Mouse (Mus musculus) R1 (cell line): ENCODE measurements around the gene Sfxn5.

Experiments
- DNase-seq: peaks from one replicate; pipeline ENCODE4 v3.0.0-alpha.2; 2018; ENCODE audit warnings: low read depth, low spot score

Sfxn5 gene

GRCm38 (mm10) chr6:85364439-85364838 is 31.2 kb upstream of the Sfxn5 start:
- DNase-seq, result no peak

DNA sequence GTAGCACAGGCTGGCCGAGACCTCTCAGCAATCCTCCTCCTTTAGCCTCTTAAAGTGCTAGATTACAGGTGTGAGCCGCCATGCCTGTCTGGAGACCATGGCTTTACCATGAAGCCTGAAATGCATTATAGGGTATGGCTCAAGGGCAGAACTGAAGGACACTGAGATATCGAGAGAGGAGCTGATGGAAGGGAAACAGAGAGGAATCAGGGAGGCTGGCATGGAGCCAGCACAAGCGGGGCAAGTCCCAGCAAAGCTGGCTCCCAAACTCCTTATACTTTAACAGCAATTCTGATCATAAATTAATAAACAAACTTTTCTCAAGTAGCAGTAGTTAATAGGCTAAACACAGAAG is 30.7 kb upstream of the Sfxn5 start:
- DNase-seq, result no peak

DNA sequence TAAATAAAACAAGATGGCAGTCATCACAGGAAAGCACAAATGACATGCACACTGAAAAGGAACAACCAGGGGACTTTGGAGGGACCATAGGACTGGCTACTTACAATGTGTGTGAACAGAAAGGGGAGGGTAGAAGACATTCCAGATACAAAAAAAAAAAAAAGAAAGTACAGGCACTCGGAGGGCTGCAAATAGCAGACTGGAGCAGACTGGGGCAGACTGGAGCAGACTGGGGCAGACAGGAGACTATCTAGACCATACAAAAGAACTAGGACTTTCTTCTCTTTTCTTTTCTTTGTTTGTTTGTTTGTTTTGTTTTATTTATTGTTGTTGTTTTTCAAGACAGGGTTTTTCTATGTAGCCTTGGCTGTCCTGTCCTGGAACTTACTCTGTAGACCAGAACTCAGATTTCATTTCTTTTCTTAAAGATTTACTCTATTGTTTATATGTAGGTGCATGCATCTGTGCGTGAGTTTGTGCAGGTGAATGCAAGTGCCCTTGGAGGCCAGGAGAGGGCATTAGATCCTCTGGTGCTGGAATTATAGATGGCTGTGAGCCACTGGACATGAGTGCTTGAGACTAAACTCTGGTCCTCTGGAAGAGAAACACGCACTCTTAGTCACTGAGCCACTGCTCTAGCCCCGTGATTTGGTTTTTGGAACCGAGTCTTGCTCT is 30.1 kb upstream of the Sfxn5 start:
- DNase-seq, result peak; percentile 54

- DNase-seq, result no peak
These were observed 29.4 kb upstream of the Sfxn5 start for GRCm38 (mm10) chr6:85362610-85363009.

GRCm38 (mm10) chr6:85360311-85360710 is 27.1 kb upstream of the Sfxn5 start:
- no peak for DNase-seq

- no peak for DNase-seq
These were observed 25.7 kb upstream of the Sfxn5 start for GRCm38 (mm10) chr6:85358877-85359276.

- DNase-seq, result no peak
These were observed 23.7 kb upstream of the Sfxn5 start for GRCm38 (mm10) chr6:85356682-85357465.

GRCm38 (mm10) chr6:85355753-85356152 is 22.5 kb upstream of the Sfxn5 start:
- no peak for DNase-seq

GRCm38 (mm10) chr6:85354709-85355108 is 21.5 kb upstream of the Sfxn5 start:
- no peak for DNase-seq

- peak; percentile 66 for DNase-seq
These were observed 20.5 kb upstream of the Sfxn5 start for GRCm38 (mm10) chr6:85353706-85354105.

- DNase-seq, result no peak
These were observed 16.9 kb upstream of the Sfxn5 start for GRCm38 (mm10) chr6:85350157-85350556.

- DNase-seq, result no peak
These were observed 16.0 kb upstream of the Sfxn5 start for GRCm38 (mm10) chr6:85349246-85349645.

- DNase-seq, result no peak
These were observed 14.9 kb upstream of the Sfxn5 start for GRCm38 (mm10) chr6:85348133-85348532.

- DNase-seq, result peak; percentile 90
These were observed 12.9 kb upstream of the Sfxn5 start for GRCm38 (mm10) chr6:85346028-85346634.

GRCm38 (mm10) chr6:85344929-85345328 is 11.7 kb upstream of the Sfxn5 start:
- DNase-seq, result no peak

GRCm38 (mm10) chr6:85343027-85343426 is 9.8 kb upstream of the Sfxn5 start:
- DNase-seq, result no peak

DNA sequence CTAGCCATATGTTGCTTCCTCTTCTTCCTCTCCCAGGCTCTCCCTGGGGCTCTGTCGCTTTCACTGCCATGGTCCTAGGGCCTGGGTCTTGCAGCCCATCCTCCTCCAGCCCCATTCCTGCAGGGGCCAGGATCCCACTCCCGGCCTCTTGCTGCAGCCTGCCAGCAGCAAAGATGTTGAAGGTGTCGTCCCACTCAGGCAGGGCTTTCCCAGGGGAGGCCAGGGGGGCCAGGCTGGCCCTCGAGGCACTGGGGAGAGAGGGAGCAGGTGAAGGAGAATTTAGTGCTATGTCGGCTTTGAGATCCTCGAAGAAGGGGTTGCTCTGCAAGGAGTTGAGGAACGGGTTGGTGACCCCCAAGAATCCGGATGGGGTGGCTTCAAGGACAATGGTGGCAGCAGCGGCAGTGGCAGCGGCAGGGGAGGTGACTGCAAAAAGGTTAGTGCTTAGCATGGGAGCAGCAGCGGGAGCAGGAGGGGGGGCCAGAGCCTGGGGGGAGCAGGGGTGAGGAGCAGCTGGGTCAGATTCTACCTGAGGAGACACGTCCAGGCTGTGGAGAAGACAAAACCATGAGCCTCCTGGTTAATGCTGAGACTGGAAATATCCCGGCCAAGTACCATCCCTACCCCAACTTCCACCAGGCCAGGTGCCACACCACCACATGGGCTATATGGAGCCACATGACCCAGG is 8.7 kb upstream of the Sfxn5 start:
- no peak for DNase-seq

DNA sequence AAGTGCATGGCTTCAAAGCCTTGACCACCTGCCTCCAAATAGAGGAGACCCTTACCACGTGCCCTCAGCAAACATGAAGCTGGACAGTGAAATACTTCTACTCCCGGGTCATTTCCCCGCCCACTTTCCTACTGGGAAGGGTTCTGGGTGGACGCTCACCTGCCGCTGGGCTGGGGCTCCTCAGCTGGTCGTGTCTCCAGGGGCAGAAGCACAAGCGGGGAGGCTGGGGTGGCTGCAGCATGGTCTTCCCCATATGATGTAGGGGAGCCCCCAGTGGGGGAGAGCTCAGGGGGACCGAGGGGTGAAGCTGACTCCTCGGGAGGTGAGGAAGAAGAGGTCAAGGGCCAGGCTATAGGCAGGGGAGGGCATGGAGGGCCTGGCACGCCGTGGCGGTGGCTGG is 7.0 kb upstream of the Sfxn5 start:
- DNase-seq, result no peak

DNA sequence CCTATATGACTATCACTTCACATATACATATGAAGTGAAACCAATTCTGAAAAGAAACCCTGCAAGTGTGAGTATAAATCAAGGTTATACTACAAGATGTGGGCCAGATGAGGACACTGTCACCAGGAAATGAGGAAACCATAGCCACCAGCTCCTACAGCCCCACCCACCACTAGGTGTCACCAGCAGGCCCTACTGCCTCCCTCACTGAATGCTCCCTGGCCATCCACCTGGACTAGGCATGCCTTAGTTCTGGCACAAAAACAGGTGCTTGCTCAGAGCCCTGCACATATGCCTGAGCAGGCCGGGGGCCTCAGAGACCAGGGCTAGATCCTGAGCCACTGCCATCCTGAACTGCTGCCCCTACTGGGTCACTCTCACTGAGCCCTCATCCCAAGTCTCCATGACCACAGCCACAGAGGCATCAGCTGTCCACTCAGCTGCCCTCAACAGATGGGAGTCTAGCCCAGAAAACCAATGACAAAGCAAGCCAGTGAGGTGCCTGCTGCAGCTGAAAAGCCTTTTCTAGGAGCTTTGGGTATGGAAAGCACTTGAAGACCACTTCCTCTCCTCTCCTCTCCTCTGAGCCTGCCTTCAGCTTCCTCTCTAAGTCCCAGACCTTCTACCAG is 6.2 kb upstream of the Sfxn5 start:
- DNase-seq, result no peak

DNA sequence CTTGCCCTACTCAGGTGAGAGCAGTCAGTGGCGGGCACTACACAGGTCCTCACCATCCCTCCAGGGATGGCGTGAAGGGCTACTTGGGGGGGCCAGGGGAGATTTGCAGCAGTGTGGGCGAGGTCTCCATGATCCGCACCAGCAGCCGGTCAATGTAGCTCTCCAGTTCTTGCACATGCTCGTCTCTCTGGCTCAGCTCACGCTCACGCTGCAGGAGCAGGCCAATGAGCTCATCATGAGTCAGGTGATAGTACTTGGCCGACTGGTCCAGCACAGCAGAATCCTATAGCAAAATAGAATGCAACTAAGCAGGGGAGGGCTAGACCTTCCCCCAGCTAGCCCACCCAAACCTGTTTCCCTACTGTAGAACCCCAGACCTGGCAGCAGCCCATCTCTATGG is 3.7 kb upstream of the Sfxn5 start:
- no peak for DNase-seq

DNA sequence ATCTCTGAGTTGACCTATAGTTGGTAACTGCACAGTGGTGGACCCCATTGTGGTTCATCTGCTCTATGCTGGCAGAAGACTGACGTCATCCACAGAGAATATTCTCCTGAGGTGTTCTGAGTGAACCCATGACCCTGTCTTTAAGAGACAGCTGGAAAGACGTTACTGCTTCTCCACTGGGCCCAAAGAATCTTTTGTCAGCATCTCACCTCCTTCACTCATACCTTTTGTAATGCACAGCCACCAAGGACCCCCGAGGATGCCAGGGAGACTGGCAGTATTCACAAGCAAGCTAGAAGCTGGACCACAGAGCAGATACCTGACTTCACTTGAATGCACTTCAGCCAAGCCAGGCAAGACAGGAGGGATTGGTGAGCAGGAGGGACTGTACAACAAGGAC is 2.1 kb upstream of the Sfxn5 start:
- no peak for DNase-seq

DNA sequence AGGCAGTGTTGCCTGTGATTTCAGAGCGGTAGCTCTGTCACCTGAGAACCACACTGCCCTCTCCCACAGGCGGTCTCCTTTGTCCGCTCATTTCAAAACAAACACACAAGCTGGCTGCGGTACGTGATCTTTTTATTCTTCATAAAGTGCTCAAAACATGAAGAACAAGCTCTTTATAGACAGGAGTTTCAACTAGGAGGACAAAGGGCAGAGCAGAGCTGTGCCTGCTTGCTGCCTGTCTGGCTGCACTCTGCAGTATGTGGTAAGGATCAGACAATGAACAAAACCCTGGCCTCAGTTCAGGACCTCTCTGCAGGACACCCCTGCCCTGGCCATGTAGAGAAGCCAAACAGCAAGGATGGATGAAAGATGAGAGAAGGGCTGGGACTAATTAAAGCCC is 1.6 kb upstream of the Sfxn5 start:
- DNase-seq, result no peak
